Mouse (Mus musculus) CH12.LX (cell line): ENCODE results near the gene Tmeff1. TPM values are rescaled to one million over a fixed set of nuclear protein-coding genes. Genes with fewer than 3 reads are reported as not detected.

Experiments
- DNase-seq: peaks from one replicate; pipeline ENCODE4 v3.0.0-alpha.2; 2013; ENCODE audit errors: extremely low read depth
- H3K27ac ChIP-seq: 2 replicates; pipeline ENCODE4 v1.5.1; 2012; ENCODE audit warnings: low read depth, mild to moderate bottlenecking, control low read depth, moderate library complexity; ENCODE audit not compliant: insufficient read depth
- H3K27me3 ChIP-seq: replicated peaks from 2 replicates; pipeline ENCODE3; 2012; ENCODE audit warnings: inconsistent platforms
- H3K36me3 ChIP-seq, 2 experiments: replicated peaks in 1 of 2; 2 replicates each; pipeline versions ENCODE3 to v1.6.1; 2012; ENCODE audit warnings: inconsistent platforms in 1 of 2, low read length in 1 of 2, mild to moderate bottlenecking in 1 of 2, mixed read lengths in 1 of 2, moderate library complexity in 1 of 2; ENCODE audit not compliant: control insufficient read depth in 1 of 2, insufficient read depth in 1 of 2
- H3K4me1 ChIP-seq, 2 experiments: 2 replicates each; pipeline ENCODE4 v1.6.1; 2012; ENCODE audit warnings: inconsistent platforms in 1 of 2, moderate library complexity in 1 of 2; ENCODE audit not compliant: insufficient read depth in 2 of 2, control insufficient read depth in 1 of 2
- H3K4me2 ChIP-seq: 2 replicates; pipeline ENCODE4 v1.6.1; 2012; ENCODE audit warnings: low read depth, mild to moderate bottlenecking, control low read depth; ENCODE audit not compliant: poor library complexity, insufficient read depth, severe bottlenecking
- H3K4me3 ChIP-seq, 3 experiments: fragments of 150-350 bp in 1 of 3; sonication (generic) in 1 of 3; replicated peaks in 1 of 3; 2 replicates each; pipeline versions ENCODE3 to v1.5.1; 2011 to 2012; ENCODE audit warnings: low read depth in 2 of 3, low read length in 2 of 3, mild to moderate bottlenecking in 2 of 3, moderate library complexity in 2 of 3, control low read depth in 1 of 3, improper control_type of control experiment in 1 of 3, inconsistent platforms in 1 of 3, mixed read lengths in 1 of 3; ENCODE audit not compliant: poor library complexity in 1 of 3
- H3K79me2 ChIP-seq: replicated peaks from 2 replicates; pipeline ENCODE4 v1.6.1; 2012; ENCODE audit warnings: mild to moderate bottlenecking, moderate library complexity; ENCODE audit not compliant: control insufficient read depth, poor library complexity, insufficient read depth, severe bottlenecking; ENCODE audit errors: extremely low read depth
- H3K9ac ChIP-seq: 2 replicates; pipeline ENCODE4 v1.6.1; 2012; ENCODE audit warnings: low read depth, mild to moderate bottlenecking, control low read depth, moderate library complexity; ENCODE audit not compliant: insufficient read depth
- H3K9me3 ChIP-seq: replicated peaks from 2 replicates; pipeline ENCODE3; 2012; ENCODE audit warnings: low read length, inconsistent platforms, mixed read lengths
- BHLHE40 ChIP-seq: IDR thresholded peaks from 2 replicates; pipeline ENCODE4 v1.6.1; 2011; ENCODE audit warnings: mild to moderate bottlenecking, low read depth, low read length, improper control_type of control experiment
- CHD1 ChIP-seq: IDR thresholded peaks from 2 replicates; pipeline ENCODE4 v1.6.1; 2012; ENCODE audit warnings: low read depth, low read length, improper control_type of control experiment, inconsistent platforms
- E2F4 ChIP-seq: IDR thresholded peaks from 2 replicates; pipeline ENCODE4 v1.6.1; 2011; ENCODE audit warnings: low read depth, low read length, improper control_type of control experiment; ENCODE audit not compliant: insufficient replicate concordance
- EP300 ChIP-seq: IDR thresholded peaks from 2 replicates; pipeline ENCODE4 v1.6.1; 2011; ENCODE audit warnings: low read length, improper control_type of control experiment
- IRF4 ChIP-seq: IDR thresholded peaks from 2 replicates; pipeline ENCODE4 v1.6.1; 2014; ENCODE audit warnings: low read depth, mild to moderate bottlenecking, inconsistent platforms, low read length, improper control_type of control experiment
- JUN ChIP-seq: IDR thresholded peaks from 2 replicates; pipeline ENCODE4 v1.6.1; 2011; ENCODE audit warnings: low read depth, mild to moderate bottlenecking, low read length, improper control_type of control experiment, moderate library complexity; ENCODE audit not compliant: insufficient read depth
- JUND ChIP-seq: conservative IDR thresholded peaks from 2 replicates; pipeline ENCODE4 v1.6.1; 2011; ENCODE audit warnings: low read depth, low read length, improper control_type of control experiment
- MAZ ChIP-seq: IDR thresholded peaks from 2 replicates; pipeline ENCODE4 v1.6.1; 2012; ENCODE audit warnings: low read depth, mild to moderate bottlenecking, inconsistent platforms, low read length, improper control_type of control experiment, moderate library complexity
- MEF2A ChIP-seq: IDR thresholded peaks from 2 replicates; pipeline ENCODE4 v1.6.1; 2014; ENCODE audit warnings: low read depth, mild to moderate bottlenecking, inconsistent platforms, low read length, improper control_type of control experiment, borderline replicate concordance
- MXI1 ChIP-seq: IDR thresholded peaks from 2 replicates; pipeline ENCODE4 v1.6.1; 2011; ENCODE audit warnings: mild to moderate bottlenecking, low read depth, low read length, improper control_type of control experiment
- MYC ChIP-seq: IDR thresholded peaks from 2 replicates; pipeline ENCODE4 v1.6.1; 2011; ENCODE audit warnings: low read depth, mild to moderate bottlenecking, improper control_type of control experiment, low read length
- NELFE ChIP-seq: IDR thresholded peaks from 2 replicates; pipeline ENCODE4 v1.6.1; 2011; ENCODE audit warnings: low read depth, low read length, improper control_type of control experiment
- SIN3A ChIP-seq: IDR thresholded peaks from 2 replicates; pipeline ENCODE4 v1.6.1; 2012; ENCODE audit warnings: low read length, improper control_type of control experiment, inconsistent platforms
- TCF12 ChIP-seq: IDR thresholded peaks from 2 replicates; pipeline ENCODE4 v1.6.1; 2014; ENCODE audit warnings: low read depth, mild to moderate bottlenecking, inconsistent platforms, low read length, improper control_type of control experiment
- UBTF ChIP-seq: IDR thresholded peaks from 2 replicates; pipeline ENCODE4 v1.6.1; 2012; ENCODE audit warnings: low read depth, mild to moderate bottlenecking, inconsistent platforms, low read length, improper control_type of control experiment, moderate library complexity
- USF1 ChIP-seq: IDR thresholded peaks from 2 replicates; pipeline ENCODE4 v1.6.1; 2014; ENCODE audit warnings: low read depth, mild to moderate bottlenecking, inconsistent platforms, low read length, improper control_type of control experiment
- USF2 ChIP-seq: conservative IDR thresholded peaks from 2 replicates; pipeline ENCODE4 v1.6.1; 2011; ENCODE audit warnings: low read depth, low read length, improper control_type of control experiment
- ZKSCAN1 ChIP-seq: IDR thresholded peaks from 2 replicates; pipeline ENCODE4 v1.6.1; 2012; ENCODE audit warnings: low read depth, inconsistent platforms, low read length, improper control_type of control experiment, borderline replicate concordance
- dilution Hi-C: fragments of 300-500 bp; cut with MboI; formaldehyde crosslinking; loops from 2 replicates; pipeline ENCODE4 v1.14.3; 2020; ENCODE audit warnings: low sequenced_read_pairs; ENCODE audit not compliant: extremely low pct_unique_long_range_greater_than_20kb, extremely low pct_ligation_motif_present
- in situ Hi-C: fragments of 300-500 bp; cut with MboI; formaldehyde crosslinking; loops from 3 replicates; pipeline ENCODE4 v1.14.3; 2019; ENCODE audit warnings: low sequenced_read_pairs, low pct_ligation_motif_present, low pct_unique_long_range_greater_than_20kb, mixed read lengths
- polyA plus RNA-seq: library from polyadenylated mRNA; unstranded; fragments of >175 nt; gene quantifications from 2 replicates; pipeline ENCODE4 v1.2.1, GENCODE M21; 2012; ENCODE audit warnings: low read depth; ENCODE audit not compliant: insufficient read length
- total RNA-seq, 2 experiments: library from RNA; depleted of rRNA; stranded (reverse); fragments of 300-350 nt in 1 of 2; fragments of >200 nt in 1 of 2; gene quantifications; 2 replicates each; pipeline ENCODE4 v1.2.3; 2012 to 2014

Tmeff1 gene
- total and polyA plus RNA-seq, 3 experiments: 23.3 to 32.4 (median 29.6) TPM

DNA sequence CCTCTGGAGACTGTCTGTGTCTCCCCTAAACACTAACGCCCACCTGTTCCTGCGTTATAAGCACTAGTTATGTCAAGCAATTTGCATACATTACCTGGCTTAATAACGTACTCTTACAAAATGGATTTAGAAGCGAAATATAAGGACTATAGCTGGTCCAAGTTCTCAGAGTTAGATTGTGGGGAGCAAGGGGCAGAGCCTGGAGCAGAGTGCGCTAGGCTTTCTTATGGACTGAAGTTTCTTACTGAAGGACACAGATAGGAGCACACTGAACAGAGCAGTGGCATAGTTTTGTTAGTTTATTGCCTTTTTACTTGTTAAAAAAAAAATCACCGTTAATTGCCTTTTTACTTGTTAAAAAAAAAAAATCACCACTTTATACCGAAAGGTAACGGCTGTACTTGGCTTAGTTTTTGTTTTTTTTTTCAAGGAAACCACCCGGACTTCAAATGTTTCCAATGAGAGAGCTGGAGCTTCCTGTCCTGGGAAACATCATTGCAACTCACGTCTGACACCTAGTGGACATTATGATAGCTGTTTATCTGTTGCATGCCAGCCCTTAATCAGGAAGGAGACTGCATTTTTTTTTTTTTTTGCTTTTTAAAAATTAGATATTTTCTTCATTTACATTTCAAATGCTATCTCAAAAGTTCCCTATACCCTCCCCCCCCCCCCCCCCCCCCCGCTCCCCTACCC, 95.8 kb downstream of the Tmeff1 start (continued):
- TF ChIP-seq MEF2A: no peak
- no peak for TF ChIP-seq UBTF
- TF ChIP-seq MXI1: no peak
- no peak for TF ChIP-seq USF2
- TF ChIP-seq JUN: no peak
- TF ChIP-seq CHD1: peak; percentile 81; the same call in 1 of the 2 replicates
- 0 out of 2 replicates have a peak, but pooled peaks have one; percentile 6 for TF ChIP-seq EP300
- no peak for TF ChIP-seq MAZ
- no peak for TF ChIP-seq BHLHE40
- TF ChIP-seq SIN3A: peak; percentile 49
- 0 out of 2 replicates have a peak, but pooled peaks have one; percentile 22 for TF ChIP-seq IRF4
- no peak for TF ChIP-seq JUND
- TF ChIP-seq USF1: no peak
- TF ChIP-seq ZKSCAN1: no peak
- TF ChIP-seq TCF12: no peak

DNA sequence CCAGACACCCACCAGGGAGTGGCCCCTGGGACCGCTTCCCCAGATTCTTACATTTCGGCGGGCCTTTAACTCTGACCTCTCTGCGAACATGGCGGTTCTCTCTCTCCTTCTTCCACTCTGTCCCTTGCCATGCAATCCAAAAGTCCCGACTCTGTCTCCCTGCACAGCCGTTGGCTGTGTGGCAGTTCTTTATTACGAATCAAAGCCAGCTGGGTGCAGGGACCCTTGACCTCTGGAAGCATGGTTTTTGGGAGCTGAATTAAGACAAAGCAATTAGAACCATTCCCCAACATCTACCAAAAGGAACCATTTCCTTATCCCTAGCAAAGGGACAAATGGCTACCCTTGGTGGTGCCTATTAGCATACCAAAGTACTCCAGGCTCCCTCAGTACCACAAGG, 98.2 kb downstream of the Tmeff1 start:
- H3K4me2 ChIP-seq: no peak overlapping the region
- no peak for TF ChIP-seq NELFE
- no peak for TF ChIP-seq MEF2A
- no peak for TF ChIP-seq E2F4
- TF ChIP-seq MYC: 0 out of 2 replicates have a peak, but pooled peaks have one; percentile 7
- TF ChIP-seq, all 38 proteins: peak for 1
- Histone ChIP-seq H3K36me3 (peaks cover 5 to 25% of the 10 kb centered on the region in 2 experiments), H3K9me3 (peaks cover 7% of the 10 kb centered on the region), H3K79me2 (peaks cover 19% of the 10 kb centered on the region), H3K27me3 (no peaks in the 10 kb centered on the region), H3K27ac (peak overlapping the region; percentile 89), H3K9ac (peak overlapping the region; percentile 99), H3K4me1 (peaks cover 2 to 19% of the 10 kb centered on the region in 2 experiments; a peak in 3 of 4 replicates), H3K4me3 (peak overlapping the region; percentile 73 to 77 (median 74))
- in situ Hi-C loops: no loop called here
- no peak for DNase-seq
- dilution Hi-C loops: no loop called here
